Mouse (Mus musculus) CH12.LX (cell line): ENCODE results near the gene Vmn1r4.

Source experiments
- BHLHE40 ChIP-seq: IDR thresholded peaks from 2 replicates; pipeline ENCODE4 v1.6.1; 2011; ENCODE audit warnings: mild to moderate bottlenecking, low read depth, low read length, improper control_type of control experiment
- CTCF ChIP-seq, 2 experiments: IDR thresholded peaks in 1 of 2; conservative IDR thresholded peaks in 1 of 2; 2 replicates each; pipeline ENCODE4 v1.5.1; 2011 to 2012; ENCODE audit warnings: low read depth in 2 of 2, low read length in 2 of 2, improper control_type of control experiment in 1 of 2, inconsistent platforms in 1 of 2, mild to moderate bottlenecking in 1 of 2, moderate library complexity in 1 of 2
- MAX ChIP-seq: IDR thresholded peaks from 2 replicates; pipeline ENCODE4 v1.6.1; 2011; ENCODE audit warnings: low read length, improper control_type of control experiment
- MYC ChIP-seq: IDR thresholded peaks from 2 replicates; pipeline ENCODE4 v1.6.1; 2011; ENCODE audit warnings: low read depth, mild to moderate bottlenecking, improper control_type of control experiment, low read length
- POLR2A ChIP-seq: IDR thresholded peaks from 2 replicates; pipeline ENCODE4 v1.6.1; 2011; ENCODE audit warnings: low read depth, mild to moderate bottlenecking, improper control_type of control experiment, low read length
- USF1 ChIP-seq: IDR thresholded peaks from 2 replicates; pipeline ENCODE4 v1.6.1; 2014; ENCODE audit warnings: low read depth, mild to moderate bottlenecking, inconsistent platforms, low read length, improper control_type of control experiment

GRCm38 (mm10) chr6:56923726-56924707 is at the start of gene Vmn1r4, which contains the start of gene Nt5c3:
- TF ChIP-seq MAX (no peak; the same call in 1 of the 2 replicates), POLR2A (peak; percentile 58), USF1 (no peak), BHLHE40 (no peak), MYC (no peak), CTCF (conservative IDR thresholded peaks at IDR 0.05 in 1 of 2, IDR thresholded peaks at IDR 0.05 in 1 of 2; ENCODE audit: low read depth in 2 of 2, low read length in 2 of 2) (no peak)
